Comparison of ENCODE assay signal across 21 mouse cellular contexts in the genomic region with DNA sequence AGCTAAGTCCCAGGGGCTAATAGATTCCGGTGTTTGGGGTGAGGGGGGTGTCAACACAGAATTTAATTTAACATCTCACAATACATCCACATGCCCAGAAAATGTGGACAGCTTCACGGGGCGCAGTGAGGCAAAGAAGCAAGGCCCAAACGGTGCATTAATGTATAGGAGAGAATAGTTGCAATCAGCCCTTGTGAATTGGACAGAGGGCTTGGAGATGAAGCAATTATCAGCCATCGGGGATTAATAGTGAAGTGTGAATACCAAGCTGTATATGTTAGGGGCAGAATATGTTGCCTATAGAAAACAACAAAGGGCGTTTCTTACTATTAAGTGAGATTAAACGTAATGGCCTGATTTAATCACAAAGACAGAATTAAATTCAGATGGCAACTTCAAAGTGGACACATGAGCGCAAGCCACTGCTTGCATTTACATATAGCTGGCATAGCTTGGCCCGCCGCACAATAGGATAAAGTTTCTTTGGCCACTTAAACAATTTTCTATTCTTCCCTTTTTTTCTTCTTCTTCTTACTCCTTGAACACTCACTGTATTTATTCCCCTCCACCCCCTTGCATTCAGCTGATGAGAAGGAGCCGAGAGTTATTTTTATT. TPM values are rescaled to one million over a fixed set of nuclear protein-coding genes. Genes with fewer than 3 reads are reported as not detected.
"Had no signal": no experiment of that assay in that cellular context is flagged by ENCODE, and none has a peak within 500 bp of the region (broad histone marks: within the 10 kb centered on the region; RNA-seq: fewer than 3 reads in every experiment).

No protein-coding gene starts in this region.

- H3K4me2 ChIP-seq: limb, embryonic 12.5 days; limb, embryonic 15.5 days; liver, embryonic 11.5 days; lung, embryonic 14.5 days; neural tube, embryonic 12.5 days; neural tube, embryonic 15.5 days; stomach, embryonic 15.5 days had no signal

- DNase-seq: kidney, adult 18-20 months; kidney, adult 9 months; kidney, postnatal 14 days; kidney, postnatal 4 days; left cerebral cortex, postnatal 4 days; liver, postnatal 0 days; lung, embryonic 14.5 days; right cerebral cortex, adult 18-20 months; right cerebral cortex, postnatal 14 days; spleen, adult 18-20 months; thymus, postnatal 25 days had no signal

- H3K4me1 ChIP-seq: limb, embryonic 15.5 days; neural tube, embryonic 15.5 days; stomach, embryonic 15.5 days had no signal

- H3K27me3 ChIP-seq: stomach, embryonic 15.5 days had no signal

- H3K9me3 ChIP-seq: limb, embryonic 12.5 days; limb, embryonic 15.5 days; neural tube, embryonic 12.5 days; neural tube, embryonic 15.5 days; stomach, embryonic 15.5 days had no signal

- H3K4me3 ChIP-seq: limb, embryonic 12.5 days; limb, embryonic 15.5 days; neural tube, embryonic 12.5 days; neural tube, embryonic 15.5 days; stomach, embryonic 15.5 days had no signal

- H3K9ac ChIP-seq: limb, embryonic 12.5 days; limb, embryonic 15.5 days; liver, embryonic 14.5 days; liver, postnatal 0 days; lung, embryonic 14.5 days; neural tube, embryonic 12.5 days; neural tube, embryonic 15.5 days; stomach, embryonic 15.5 days had no signal

- ATAC-seq: liver, postnatal 0 days; lung, postnatal 0 days had no signal

- H3K36me3 ChIP-seq: limb, embryonic 12.5 days; limb, embryonic 15.5 days; neural tube, embryonic 12.5 days; neural tube, embryonic 15.5 days; stomach, embryonic 15.5 days had no signal

- H3K27ac ChIP-seq: limb, embryonic 12.5 days; limb, embryonic 15.5 days; liver, embryonic 14.5 days; macrophage; neural tube, embryonic 12.5 days; neural tube, embryonic 15.5 days; stomach, embryonic 15.5 days had no signal

RNA-seq across cellular contexts. Expression of gene Olig1, which starts 23.3 kb away (rescaled TPM):
- total RNA-seq: megakaryocyte, adult 5-6 weeks had no signal
- polyA plus RNA-seq: liver, embryonic 11.5 days; liver, embryonic 14.5 days; lung, postnatal 0 days; macrophage had no signal
